Mouse (Mus musculus) ZHBTc4 (cell line): ENCODE results near the gene Kif6.
A peak's percentile ranks its signal among the peaks of the same experiment; 100 is the strongest.

Experiments
- DNase-seq: peaks from one replicate; pipeline ENCODE4 v3.0.0-alpha.2; 2011; ENCODE audit warnings: low read depth, low spot score

Kif6 gene

DNA sequence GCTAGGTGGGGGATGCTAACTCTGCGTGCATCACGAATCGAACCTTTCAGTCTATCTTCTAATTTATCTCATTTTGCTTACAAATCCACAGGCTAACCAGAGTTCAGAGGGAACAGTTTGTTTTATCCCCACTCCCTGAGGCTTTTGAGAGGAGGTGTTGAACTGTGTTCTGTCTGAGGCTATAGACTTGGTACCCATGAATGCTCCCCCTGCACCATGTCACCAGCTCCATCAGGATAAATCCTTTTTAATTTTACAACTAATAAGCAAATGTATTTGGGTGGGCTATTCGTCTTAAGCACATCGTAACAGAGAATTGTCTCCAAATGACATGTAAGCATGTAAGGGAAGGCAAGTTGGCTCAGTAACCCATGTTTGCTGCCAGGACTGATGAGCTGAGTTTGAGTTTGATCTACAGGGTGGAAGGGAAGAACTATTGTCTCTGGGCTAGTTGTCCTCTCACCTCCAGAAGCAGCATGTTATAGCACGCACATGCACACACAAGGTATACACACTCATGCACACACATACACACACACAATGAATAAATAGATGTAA lies 122.4 kb downstream of the Kif6 start:
- no peak for DNase-seq

DNA sequence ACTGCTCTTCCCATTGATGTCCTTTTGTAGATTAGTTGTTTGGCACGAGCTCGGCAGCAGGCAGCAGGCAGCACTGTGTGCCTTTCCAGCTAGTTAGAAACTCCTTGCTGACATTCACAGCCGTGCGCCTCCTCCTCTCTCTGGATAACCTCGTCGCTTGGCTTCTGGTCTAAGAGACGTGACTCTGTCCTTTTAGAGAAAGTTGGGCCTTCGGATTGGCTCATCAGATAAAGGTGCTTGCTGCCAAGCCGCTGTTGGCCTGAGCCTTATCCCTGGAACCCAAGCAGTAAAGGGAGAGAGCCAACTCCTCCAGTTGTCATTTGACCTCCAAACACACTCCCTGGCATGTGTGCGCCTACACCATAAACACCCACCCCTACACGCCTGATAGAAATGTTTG lies 123.4 kb downstream of the Kif6 start:
- DNase-seq, result peak; percentile 20

DNA sequence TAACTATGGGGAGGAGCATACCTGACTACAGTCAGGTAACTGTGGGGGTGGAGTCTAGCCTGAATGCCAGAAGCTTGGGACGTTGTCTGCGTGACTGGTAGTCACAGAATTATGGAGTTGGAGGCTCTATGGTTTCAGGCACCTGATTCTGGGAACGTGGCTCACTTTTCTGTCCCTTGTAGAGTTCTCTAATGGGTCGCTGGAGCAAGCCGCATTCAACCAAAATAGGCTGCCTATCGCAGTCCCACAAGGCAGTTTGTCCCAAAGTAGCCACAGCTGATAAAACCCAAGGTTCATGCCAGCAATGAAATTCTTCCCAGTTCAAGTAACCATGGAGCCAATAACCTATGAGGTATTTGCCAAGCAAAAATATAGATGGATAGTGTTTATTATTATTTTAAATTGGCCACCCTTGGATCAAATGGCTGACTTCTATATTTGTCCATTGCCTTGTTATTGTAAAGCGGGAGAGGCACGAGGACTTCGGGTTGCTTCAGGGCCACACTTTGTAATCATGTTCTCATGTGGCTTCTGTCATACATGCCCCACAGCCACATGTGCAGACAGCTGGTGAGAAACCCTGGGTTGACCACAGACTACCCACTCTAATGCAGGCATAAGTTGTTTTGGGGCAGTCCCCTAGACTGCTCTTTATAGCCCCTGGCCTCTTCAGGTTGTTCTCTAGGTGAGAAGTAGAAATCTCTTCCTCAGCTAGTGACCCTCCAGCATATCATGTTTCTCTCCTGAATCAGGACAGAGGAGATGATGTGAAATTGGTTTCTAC lies 125.2 kb downstream of the Kif6 start:
- DNase-seq, result no peak

DNA sequence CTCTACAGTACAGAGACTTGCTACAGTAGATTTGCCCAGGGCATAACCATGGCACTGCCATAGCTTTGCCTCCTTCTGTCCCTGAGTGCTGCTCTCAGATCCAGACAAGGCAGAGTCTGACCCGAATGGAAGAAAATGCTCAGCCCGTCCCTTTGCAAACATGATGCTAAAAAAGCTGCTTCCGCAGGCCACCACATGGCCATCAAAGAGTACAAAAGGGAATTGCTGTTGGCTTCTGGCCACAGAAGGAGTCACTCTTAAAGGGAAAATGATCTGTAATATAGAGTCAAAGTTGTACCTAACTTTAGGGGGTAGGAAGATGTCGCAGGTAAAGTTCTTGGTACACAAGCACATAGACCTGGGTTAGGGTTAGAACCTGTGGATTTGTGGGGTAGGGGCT lies 126.2 kb downstream of the Kif6 start:
- no peak for DNase-seq

DNA sequence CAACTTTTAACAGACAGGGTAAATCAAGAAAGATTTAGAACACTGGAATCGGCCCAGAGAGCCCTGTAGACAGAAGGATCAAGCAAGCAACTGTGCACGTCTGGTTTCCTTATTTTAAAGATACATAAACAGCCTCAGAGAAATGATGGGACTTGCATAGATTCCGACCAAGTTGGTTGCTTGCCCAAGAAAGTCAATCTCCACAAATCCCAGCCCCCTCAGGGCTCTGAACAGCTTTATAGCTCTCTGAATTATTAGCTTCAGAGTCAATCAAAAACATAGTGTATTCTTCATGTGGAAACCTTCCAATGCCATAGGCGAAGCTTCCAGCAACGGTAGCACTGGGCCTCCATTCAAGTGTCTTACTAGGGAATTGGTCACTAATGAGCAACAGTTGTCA lies 127.0 kb downstream of the Kif6 start:
- no peak for DNase-seq

DNA sequence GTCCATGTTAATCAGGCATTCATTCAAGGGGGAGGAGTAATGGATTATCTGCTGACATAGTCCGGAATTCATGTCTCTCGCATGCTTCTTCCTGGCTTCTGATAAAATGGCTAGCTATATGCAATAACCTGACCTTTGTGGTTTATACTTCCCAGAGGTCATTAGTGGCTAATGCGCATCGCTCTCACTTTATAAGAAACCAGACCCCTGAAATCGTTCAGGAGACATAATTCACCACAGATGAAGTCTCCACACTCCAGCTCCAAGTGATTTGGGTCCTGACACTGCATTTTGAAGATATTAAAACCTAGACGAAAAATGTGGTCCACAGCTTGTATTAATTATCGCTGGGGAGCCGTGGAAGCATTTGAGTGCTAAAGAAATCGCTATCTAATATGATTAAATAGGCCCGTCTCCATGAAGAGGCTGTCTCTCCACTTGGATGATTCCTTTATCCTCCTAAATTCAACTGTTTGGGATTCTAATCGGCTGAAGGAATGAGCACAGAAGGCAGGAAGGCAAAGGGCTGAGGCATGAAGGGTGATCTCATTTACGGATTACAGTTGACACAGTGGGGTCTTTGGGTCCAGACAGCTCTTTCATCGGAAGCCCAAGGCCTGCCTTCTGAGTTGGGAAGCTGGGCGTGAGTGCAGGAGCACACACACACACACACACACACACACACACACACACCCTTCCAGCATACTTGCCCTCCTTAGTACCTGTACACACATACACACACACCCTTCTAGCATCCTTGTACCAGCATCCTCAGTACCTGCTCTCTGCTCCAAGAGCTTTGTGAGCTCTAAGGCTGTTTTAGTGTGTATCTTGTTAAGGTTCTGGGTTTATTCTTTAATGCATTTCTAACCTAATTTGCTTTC lies 128.9 kb downstream of the Kif6 start:
- no peak for DNase-seq

DNA sequence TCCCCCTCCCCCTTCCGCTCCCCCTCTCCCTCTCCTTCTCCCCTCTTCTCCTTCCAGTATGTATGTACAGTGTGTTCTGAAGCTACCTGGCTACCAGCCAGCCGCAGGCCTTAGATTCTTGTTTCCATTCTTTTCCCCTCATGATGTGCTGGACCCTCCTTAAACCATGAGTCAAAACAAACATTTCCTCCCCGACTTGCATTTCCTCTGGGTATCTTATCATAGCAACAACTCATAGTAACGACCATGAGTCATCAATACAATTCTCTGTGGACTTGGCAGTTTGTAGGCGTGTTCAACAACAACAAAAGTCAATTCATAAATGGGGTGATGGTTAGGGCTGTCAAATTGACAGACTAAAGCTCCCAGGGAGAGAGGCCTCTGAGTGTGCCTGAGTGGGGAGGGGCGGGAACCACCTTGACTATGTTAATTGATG lies 136.0 kb downstream of the Kif6 start:
- no peak for DNase-seq

DNA sequence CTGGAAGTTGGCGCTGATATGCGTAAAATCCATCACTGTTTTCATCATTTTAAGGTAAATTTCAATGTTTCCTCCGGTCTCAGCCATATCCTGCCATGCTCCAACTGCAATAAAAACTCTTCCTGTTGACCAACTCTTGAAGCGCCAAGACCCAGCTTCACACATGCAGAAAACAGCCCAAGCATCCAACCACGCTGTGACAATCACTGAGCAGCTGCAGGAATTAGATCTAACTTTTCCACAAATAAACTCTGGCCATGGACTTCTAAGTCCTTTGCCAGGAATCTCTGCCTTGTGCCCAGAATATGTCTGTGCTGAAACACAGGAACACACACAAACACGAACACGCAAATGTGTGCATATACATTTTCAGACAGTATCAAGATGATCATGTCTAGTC lies 138.9 kb downstream of the Kif6 start:
- no peak for DNase-seq

DNA sequence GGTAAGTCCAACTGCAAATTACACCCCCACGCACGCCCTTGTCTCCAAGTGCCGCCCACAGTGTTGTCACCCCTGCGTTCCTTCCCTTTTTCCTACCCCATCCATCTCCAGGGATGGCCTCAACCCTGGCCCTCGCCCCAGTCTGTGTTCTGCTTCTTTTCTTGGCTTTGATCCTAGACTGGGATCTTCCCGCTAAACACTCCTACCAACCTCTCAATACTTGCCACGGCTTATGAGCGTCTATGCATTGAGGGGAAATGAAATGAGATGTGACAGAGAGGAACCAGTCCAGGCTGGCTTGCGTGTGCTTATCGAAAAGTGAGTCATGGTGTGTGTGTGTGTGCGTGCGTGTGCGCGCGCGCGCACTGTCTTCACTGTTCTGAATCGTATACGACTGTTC lies 141.9 kb downstream of the Kif6 start:
- no peak for DNase-seq

DNA sequence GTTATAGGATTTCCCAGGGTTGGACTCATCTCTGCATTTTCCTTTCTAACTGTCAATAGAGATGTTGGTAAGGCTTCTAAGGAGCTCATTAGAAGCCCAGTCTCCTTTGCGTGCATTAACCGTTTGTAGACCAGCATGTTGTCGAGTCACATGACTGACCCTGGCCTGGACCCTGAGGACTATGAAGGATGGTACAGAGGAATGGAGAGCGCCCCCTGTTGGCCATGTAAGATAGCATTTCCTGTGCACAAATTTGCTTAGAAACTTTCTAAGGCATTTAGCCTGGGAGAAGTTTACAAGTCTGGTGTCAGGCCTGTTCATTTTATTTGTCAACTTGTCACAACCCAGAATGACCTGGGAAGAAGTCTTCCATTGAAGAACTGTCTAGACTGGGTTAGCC lies 144.1 kb downstream of the Kif6 start:
- DNase-seq, result peak; percentile 27

DNA sequence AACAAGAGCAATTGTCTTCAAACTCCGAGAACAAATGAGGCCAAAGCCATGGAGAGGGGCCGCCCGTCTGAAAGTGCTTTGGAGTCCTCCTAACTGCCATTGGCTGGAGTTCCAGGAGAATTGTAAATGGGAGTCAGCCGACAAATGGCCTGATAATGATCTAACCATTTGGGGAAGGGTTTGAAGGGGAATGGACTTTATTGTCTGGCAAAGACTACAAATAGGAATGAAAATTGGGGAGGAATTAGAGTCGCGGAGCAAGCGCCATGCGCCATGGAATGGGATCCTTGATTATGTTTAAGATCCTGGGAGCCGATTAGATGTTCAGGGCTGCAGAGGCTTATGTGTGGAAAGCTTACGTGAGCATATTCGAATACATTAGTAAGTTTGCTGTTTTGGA lies 146.3 kb downstream of the Kif6 start:
- DNase-seq, result peak; percentile 26

DNA sequence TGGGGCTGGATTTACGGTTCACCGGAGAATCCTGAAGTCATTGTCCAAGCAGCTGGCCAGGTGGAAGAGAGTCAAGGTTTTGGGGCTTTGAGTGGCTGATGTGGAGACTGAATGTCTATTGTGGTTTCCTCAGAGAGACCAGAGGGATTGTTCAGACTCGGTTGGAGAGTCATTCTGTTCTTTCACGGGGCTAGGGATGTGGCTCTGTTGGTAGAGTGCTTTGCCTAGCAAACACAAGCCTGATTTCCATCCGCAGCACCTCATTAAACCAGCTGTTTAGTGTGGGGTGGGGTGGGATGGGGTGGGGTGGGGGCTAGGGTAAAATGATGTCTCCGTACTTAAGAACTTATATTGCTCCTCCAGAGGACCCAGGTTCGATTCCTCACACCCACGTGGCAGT lies 146.9 kb downstream of the Kif6 start:
- no peak for DNase-seq

DNA sequence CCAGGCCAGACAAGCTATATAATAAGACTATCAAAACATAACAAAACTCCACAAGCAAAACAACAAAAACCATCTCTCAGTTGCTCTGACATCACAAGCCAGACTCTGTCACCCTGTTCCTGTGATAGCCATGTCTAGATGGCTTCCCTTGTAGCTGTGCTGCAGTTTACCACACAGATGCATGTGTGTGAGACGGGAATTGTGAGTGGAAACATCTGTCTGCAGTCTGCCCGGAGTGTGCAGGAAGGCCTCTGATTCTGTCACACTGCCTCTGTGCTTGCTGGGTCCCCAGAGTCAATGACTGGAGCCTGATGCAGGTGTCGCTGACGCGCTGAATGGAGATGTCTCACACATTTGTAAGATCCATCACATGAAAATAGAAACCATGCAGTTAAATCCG lies 150.0 kb downstream of the Kif6 start:
- no peak for DNase-seq

DNA sequence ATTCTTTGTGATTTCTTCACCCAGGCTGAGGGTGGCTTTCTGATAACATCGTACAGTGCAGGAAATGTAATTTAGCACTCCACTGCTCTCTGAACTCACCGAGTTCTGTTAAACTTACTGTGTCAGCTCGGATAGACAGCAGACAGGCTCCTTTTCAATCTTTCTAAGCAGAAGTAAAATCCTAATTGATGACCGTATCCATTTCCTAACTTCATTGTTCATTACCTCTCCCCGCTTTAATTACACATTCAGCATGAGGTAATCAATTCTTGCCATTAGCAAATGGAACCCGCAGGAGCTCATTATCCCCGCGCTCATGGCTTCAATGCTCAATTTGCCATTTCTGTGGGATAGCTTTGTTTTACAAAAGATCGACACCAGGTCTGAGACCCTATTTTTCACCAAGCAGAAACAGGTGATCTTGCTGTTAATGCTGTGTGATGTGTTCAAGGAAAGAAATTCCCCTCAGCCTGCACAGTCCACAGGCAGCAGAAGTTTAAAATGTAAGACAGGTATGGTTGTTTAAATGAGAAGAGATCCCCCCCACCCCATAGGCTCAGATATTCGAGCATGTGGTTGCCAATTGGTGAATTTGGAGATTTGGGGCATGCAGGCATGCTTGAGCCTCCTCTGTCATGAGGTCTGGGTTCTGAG lies 152.9 kb downstream of the Kif6 start:
- no peak for DNase-seq

DNA sequence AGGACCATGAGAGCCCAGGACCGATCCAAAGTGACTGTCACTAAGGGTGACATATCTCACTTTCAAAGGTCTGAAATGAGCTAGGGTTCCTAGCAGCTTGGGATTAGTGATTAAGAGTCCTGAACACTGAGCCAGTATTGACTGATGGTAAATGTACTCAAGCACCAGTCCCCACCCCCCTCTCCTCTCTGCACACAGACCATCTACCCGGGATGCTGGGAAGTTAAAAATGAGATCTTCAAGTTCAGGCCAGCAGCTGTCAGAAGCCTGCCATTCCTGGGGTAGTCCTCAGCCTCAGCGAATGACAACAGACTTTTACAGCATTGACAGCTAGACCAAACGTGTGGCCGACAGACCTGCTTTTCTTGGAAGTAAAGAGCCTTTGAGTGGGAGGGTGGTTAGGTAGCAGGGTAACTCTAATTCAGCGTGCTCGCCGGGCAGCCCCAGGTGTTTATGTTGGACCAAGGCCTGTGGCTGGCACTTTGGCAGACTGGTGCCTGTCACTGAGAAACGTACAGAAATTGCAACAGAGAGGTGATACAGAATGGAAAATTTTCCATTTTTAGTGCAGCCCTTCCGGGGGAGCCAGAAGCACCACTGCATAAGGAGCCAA lies 156.9 kb downstream of the Kif6 start:
- DNase-seq, result no peak

DNA sequence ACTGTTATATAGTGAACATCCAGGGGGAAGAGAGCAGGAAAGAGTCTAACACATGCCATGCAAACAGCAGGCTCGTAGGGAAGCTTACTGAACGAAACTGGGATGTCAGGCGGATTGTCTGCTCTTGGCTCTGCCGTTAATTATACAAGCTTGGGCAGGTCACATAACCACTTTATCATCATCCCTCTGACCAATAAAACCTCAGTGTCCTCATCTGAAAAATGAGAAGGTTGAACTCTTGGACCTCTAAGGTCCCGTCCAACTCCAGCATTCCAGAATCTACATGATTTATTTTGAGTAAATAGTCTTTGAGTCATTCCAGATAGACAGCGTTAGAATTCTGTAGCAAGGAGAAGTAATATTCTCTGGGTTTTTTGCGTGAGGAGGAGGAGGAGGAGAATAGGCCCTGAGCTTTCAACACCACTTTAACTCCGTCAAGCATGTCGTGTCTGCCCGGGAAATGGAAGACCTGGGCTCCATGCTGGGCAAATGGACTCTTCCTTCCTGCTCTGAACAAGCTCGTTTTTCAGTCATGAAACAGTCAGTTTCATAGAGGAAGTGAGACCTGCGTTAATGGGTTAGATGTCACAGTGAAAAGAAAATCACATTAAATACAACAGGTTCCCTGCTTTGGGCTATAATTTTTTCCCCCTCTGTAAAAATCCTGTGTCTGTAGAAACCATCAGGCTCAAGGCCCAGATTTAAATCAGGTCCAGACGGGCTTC lies 162.3 kb downstream of the Kif6 start:
- no peak for DNase-seq

DNA sequence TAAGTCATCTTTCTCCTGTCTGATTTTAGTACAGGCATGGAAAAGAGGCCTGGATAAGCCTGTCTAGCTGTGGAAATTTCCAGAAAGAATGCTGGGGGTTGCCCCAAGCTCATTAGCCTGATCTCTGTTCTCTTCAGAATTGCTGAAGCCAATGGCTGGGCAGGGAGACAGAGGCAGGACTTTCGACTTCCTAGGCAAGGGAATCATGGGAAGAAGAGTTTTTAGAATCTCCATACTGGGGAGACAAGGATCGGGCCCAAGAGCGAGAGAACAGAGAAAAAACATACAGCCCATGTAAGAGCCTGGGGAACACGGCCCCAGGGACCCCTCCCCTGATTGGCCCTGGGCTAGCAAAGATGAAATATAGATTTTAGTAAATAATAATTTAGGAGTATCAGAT lies 164.1 kb downstream of the Kif6 start:
- DNase-seq, result no peak

DNA sequence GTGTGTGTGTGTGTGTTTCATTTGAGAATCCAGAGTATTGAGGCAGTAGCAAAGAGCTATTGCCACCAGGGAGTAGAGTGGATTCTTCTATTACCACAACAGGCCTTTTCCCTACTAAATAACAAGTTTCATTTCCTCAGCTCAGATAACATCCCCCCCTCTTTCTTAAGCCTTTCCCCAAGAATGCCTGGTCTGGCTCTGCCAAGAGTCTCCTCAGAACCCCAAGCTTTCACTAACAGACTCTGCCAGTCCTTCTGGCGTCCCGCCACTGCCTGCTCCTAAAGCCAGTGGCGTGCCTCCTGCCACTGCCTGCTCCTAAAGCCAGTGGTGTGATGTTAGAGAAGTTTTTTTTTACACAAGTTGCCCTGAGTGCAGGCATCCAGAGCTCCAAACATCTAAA lies 164.6 kb downstream of the Kif6 start:
- DNase-seq, result no peak

DNA sequence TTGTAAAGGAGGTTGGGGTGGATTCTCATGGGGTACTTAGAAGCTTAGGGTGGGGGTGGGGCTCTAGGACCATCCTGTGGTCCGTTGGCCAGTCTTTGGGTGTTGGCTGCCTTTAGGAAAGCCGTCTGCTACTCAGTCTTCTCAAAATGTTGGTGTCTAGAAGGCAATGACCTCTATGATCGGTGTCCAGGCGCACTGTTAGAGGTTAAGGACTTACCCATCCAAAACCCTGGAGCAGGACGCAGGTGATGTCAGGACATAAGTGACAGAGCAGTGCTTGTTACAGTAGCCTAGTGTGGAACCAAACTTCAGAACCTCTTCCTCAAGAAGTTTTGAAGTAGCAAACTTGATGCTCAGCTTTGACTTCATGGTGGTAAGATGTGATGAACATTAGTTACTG lies 170.9 kb downstream of the Kif6 start:
- no peak for DNase-seq

DNA sequence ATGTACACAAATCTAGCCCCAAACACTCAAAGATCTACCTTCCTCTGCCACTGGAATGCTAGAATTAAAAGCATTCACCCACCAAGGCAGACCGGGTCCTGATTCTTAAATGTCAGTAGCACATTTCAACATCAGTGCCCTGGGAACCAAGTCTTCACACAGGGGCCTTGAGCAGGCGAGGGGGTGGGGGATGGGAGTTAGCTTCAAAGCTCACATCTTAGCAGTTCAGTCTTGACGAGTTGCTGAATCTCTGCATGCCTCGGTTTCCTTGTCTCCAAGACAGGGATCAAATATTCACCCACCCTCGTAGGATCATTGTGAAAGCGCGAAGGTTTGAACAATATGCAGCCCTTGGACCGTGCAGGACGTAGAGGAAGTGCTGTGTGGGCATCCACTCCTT lies 172.4 kb downstream of the Kif6 start:
- DNase-seq, result no peak
